Mouse (Mus musculus): ENCODE measurements around the gene Ace.

DNA sequence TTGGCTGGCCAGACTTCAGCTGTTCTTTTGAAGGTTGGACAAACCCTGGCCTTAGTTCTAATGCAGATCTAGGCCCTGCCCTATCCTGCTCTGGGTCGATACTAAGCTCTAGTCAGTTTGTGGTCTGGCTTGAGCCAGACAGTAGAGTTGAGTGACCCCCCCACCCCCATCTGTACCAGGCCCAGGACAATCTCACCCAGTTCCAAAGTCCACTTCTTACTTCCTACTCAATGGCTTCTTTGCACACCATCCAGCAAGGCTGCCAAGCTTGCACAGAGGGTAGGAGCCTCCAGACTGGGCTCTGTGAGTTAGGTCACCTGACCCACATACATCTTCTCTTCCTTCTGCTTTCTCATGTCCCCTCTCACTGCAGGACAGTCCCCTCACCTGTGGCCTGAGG, 36.8 kb downstream of the Ace start:
- TF ChIP-seq CTCF (IDR thresholded peaks at IDR 0.05; ENCODE audit: low read depth), result no peak
- no peak for TF ChIP-seq EP300 (IDR thresholded peaks at IDR 0.05; ENCODE audit: low read depth)

All from heart, postnatal 0 days (tissue).